Mouse (Mus musculus): ENCODE results near the gene Gbgt1. TPM values are rescaled to one million over a fixed set of nuclear protein-coding genes. Genes with fewer than 3 reads are reported as not detected.
"Not testable (repeated sequence)": the region's sequence is repeated elsewhere in the genome, so short reads cannot be mapped to it uniquely, and the experiment has no call there.

Gene Gbgt1
- 1 to 10 TPM; 1.6 to 2.5 TPM for total RNA-seq (2021)
- long read RNA-seq, experiment 1 = 0 reads
- long read RNA-seq, experiment 2 = 0 reads

GRCm38 (mm10) chr2:28496671-28497070 is at the start of gene Gbgt1:
Gene Gbgt1, plus strand, starts transcription at chr2:28496891.
- intact Hi-C loops (cut with DNase I) = no loop called here
- no peak for DNase-seq (ENCODE audit: low spot score in 2 of 2)

- intact Hi-C loops (cut with DNase I) = loop anchor here (10.0 kb wide), 1 partner anchor 902 kb away; no protein-coding TSS in a partner anchor
- DNase-seq (ENCODE audit: low spot score in 2 of 2) = no peak
Observed at GRCm38 (mm10) chr2:28447315-28447670, 49.4 kb upstream of the Gbgt1 start.

- no peak for DNase-seq (ENCODE audit: low spot score in 2 of 2)
- intact Hi-C loops (cut with DNase I) = no loop called here
Observed at GRCm38 (mm10) chr2:28451663-28452062, 45.0 kb upstream of the Gbgt1 start.

- no peak for DNase-seq (ENCODE audit: low spot score in 2 of 2)
- intact Hi-C loops (cut with DNase I) = no loop called here
Observed at GRCm38 (mm10) chr2:28453539-28453938, 43.2 kb upstream of the Gbgt1 start.

- intact Hi-C loops (cut with DNase I) = no loop called here
- DNase-seq (ENCODE audit: low spot score in 2 of 2) = no peak
Observed at GRCm38 (mm10) chr2:28456616-28457015, 40.1 kb upstream of the Gbgt1 start.

GRCm38 (mm10) chr2:28463919-28464318 is 32.8 kb upstream of the Gbgt1 start:
- peak; percentile 79 to 85 for DNase-seq (ENCODE audit: low spot score in 2 of 2)
- intact Hi-C loops (cut with DNase I) = no loop called here

GRCm38 (mm10) chr2:28464919-28465318 is 31.8 kb upstream of the Gbgt1 start:
- intact Hi-C loops (cut with DNase I) = no loop called here
- no peak for DNase-seq (ENCODE audit: low spot score in 2 of 2)

GRCm38 (mm10) chr2:28465836-28466518 is 30.7 kb upstream of the Gbgt1 start, which contains the start of gene 1700007K13Rik:
Gene 1700007K13Rik, minus strand, starts transcription at chr2:28466332.
- DNase-seq (ENCODE audit: low spot score in 2 of 2) = peak; percentile 72 to 75
- intact Hi-C loops (cut with DNase I) = no loop called here

- intact Hi-C loops (cut with DNase I) = no loop called here
- DNase-seq (ENCODE audit: low spot score in 2 of 2) = peak; percentile 81 to 89
Observed at GRCm38 (mm10) chr2:28467860-28468485, 28.7 kb upstream of the Gbgt1 start, which contains the start of gene Mrps2. Gene Mrps2, plus strand, starts transcription at chr2:28468066.

GRCm38 (mm10) chr2:28468486-28469225 is 28.0 kb upstream of the Gbgt1 start:
- DNase-seq (ENCODE audit: low spot score in 2 of 2) = no peak
- intact Hi-C loops (cut with DNase I) = no loop called here

GRCm38 (mm10) chr2:28469461-28469860 is 27.2 kb upstream of the Gbgt1 start:
- intact Hi-C loops (cut with DNase I) = no loop called here
- no peak for DNase-seq (ENCODE audit: low spot score in 2 of 2)

- intact Hi-C loops (cut with DNase I) = no loop called here
- DNase-seq (ENCODE audit: low spot score in 2 of 2) = no peak
Observed at GRCm38 (mm10) chr2:28470591-28470990, 26.1 kb upstream of the Gbgt1 start.

GRCm38 (mm10) chr2:28472011-28472410 is 24.7 kb upstream of the Gbgt1 start:
- intact Hi-C loops (cut with DNase I); DNase-seq (ENCODE audit: low spot score in 2 of 2): not testable (repeated sequence)

- intact Hi-C loops (cut with DNase I); DNase-seq (ENCODE audit: low spot score in 2 of 2): not testable (repeated sequence)
Observed at GRCm38 (mm10) chr2:28477993-28478392, 18.7 kb upstream of the Gbgt1 start.

- intact Hi-C loops (cut with DNase I) = no loop called here
- DNase-seq (ENCODE audit: low spot score in 2 of 2) = no peak
Observed at GRCm38 (mm10) chr2:28479208-28480204, 17.2 kb upstream of the Gbgt1 start.

GRCm38 (mm10) chr2:28483861-28484260 is 12.8 kb upstream of the Gbgt1 start:
- DNase-seq (ENCODE audit: low spot score in 2 of 2) = no peak
- intact Hi-C loops (cut with DNase I) = no loop called here

- intact Hi-C loops (cut with DNase I) = no loop called here
- DNase-seq (ENCODE audit: low spot score in 2 of 2) = no peak
Observed at GRCm38 (mm10) chr2:28494521-28494920, 2.2 kb upstream of the Gbgt1 start.

GRCm38 (mm10) chr2:28495207-28495756 is 1.4 kb upstream of the Gbgt1 start:
- intact Hi-C loops (cut with DNase I) = no loop called here
- DNase-seq (ENCODE audit: low spot score in 2 of 2) = peak; percentile 38 to 52

Data from left cerebral cortex, postnatal 14 days (tissue).